Mouse (Mus musculus): ENCODE results near the gene Fgfr2. TPM values are rescaled to one million over a fixed set of nuclear protein-coding genes. Genes with fewer than 3 reads are reported as not detected.

Fgfr2 gene
- polyA plus RNA-seq, 1 experiment from 2014 or later: 17.2 TPM

DNA sequence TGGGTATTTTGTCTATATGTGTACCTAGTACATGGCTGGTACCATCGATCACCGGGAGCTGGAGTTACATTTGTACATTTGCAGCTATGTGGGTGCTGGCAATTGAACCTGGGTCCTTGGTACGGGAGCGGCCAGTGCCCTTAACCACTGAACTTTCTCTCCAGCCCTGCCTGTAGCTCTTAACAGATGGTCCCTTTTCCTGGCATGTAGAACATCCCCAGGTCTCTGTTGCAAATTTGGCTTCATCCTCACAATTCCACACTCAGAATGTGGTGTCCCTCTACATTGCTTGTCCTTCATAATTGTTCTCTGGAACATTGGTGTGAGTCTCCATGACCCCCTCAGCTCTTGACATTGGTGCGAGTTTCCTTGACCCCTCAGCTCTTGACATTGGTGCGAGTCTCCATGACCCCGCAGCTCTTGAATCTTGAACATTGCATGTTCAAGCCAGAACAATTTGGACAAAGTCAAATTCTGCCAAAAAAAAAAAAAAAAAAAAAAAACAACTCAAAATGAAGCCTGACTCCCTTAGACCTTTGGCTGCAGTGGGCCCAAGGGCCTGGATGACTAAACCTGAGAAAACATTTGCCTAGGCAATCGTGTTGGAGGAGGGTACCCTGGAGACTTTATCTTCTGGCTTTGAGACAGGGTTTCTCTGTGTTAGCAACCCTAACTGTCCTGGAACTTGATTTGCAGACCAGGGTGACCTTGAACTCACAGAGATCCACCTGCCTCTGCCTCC, 816.3 kb downstream of the Fgfr2 start:
- Histone ChIP-seq H3K4me3 (no peak overlapping the region), H3K4me1 (replicated peaks) (peaks cover 24% of the 10 kb centered on the region), H3K36me3 (no peaks in the 10 kb centered on the region), H3K9ac (no peak overlapping the region), H3K27ac (no peak overlapping the region), H3K9me3 (replicated peaks) (no peaks in the 10 kb centered on the region), H3K4me2 (no peak overlapping the region), H3K27me3 (no peaks in the 10 kb centered on the region)
- no peak for ATAC-seq (replicated peaks; ENCODE audit: insufficient number of reproducible peaks, insufficient read depth, low FRiP score, low read depth)
- 90% methylated on average over 8 of the region's 8 CpGs for WGBS

DNA sequence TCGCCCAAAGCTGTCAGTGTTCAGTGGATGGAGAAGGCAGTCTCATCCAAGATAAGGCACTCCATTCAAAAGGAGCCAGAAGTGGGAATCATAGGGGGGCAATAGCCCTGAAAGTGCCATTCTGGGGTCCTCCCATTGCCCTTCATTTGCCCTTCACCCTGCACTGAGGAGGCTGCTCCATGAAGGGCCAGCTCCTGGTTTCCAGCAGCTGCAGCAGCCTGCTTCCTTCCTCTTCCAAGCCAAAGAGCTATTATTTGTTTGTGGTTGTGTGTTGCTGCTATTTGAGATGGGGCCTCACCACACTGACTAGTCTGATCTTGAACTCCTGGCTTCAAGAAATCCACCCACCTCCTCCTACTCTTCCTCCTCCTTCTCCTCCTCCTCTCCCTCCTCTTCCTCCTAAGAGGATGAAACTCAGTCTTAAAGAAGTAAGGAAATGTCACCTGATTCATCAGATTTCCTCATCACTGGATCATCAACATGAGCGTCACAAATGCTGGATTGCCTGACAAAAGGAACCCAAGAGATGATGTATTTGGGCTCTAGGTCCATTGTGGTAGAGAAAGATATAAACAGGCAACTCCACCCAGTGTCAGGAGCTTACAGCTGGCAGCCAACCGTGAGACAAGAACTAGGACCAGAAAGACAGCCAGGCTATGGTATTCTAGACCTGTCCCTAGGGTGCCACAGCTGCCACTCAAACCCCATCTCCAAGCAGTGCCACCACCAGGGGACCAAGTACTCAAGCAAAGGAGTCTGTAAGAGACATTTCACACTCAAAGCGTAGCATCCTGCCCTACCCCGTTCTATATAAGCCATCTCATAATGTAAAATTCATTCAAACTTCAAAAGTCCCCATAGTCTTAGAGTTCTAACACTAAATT, 817.4 kb downstream of the Fgfr2 start:
- Histone ChIP-seq H3K4me2 (no peak overlapping the region), H3K36me3 (no peaks in the 10 kb centered on the region), H3K9ac (no peak overlapping the region), H3K4me1 (replicated peaks) (peaks cover 24% of the 10 kb centered on the region), H3K27ac (no peak overlapping the region), H3K4me3 (no peak overlapping the region), H3K27me3 (no peaks in the 10 kb centered on the region), H3K9me3 (replicated peaks) (no peaks in the 10 kb centered on the region)
- no peak for ATAC-seq (replicated peaks; ENCODE audit: insufficient number of reproducible peaks, insufficient read depth, low FRiP score, low read depth)
- 76% methylated on average over 5 of the region's 5 CpGs for WGBS

- ATAC-seq (replicated peaks; ENCODE audit: insufficient number of reproducible peaks, insufficient read depth, low FRiP score, low read depth): no peak
- no peak overlapping the region for H3K27ac ChIP-seq
- H3K4me1 ChIP-seq (replicated peaks): peaks cover 28% of the 10 kb centered on the region
- H3K9ac ChIP-seq: no peak overlapping the region
- no peaks in the 10 kb centered on the region; the same call in 1 of the 2 replicates for H3K27me3 ChIP-seq
- H3K36me3 ChIP-seq: no peaks in the 10 kb centered on the region
- no peak overlapping the region for H3K4me2 ChIP-seq
- no peaks in the 10 kb centered on the region for H3K9me3 ChIP-seq (replicated peaks)
- H3K4me3 ChIP-seq: no peak overlapping the region
- 65% methylated on average over 8 of the region's 8 CpGs for whole genome bisulfite sequencing
Observed at GRCm38 (mm10) chr7:132304424-132305085, 818.6 kb downstream of the Fgfr2 start.

- Histone ChIP-seq H3K4me2 (no peak overlapping the region), H3K27ac (no peak overlapping the region), H3K27me3 (no peaks in the 10 kb centered on the region; the same call in 1 of the 2 replicates), H3K4me1 (replicated peaks) (peaks cover 28% of the 10 kb centered on the region), H3K9ac (no peak overlapping the region), H3K4me3 (no peak overlapping the region), H3K36me3 (no peaks in the 10 kb centered on the region), H3K9me3 (replicated peaks) (no peaks in the 10 kb centered on the region)
- no peak for ATAC-seq (replicated peaks; ENCODE audit: insufficient number of reproducible peaks, insufficient read depth, low FRiP score, low read depth)
- 62% methylated on average over 7 of the region's 7 CpGs for WGBS
Observed at GRCm38 (mm10) chr7:132303988-132304387, 819.2 kb downstream of the Fgfr2 start.

GRCm38 (mm10) chr7:132302508-132303241, 820.5 kb downstream of the Fgfr2 start:
- Histone ChIP-seq H3K27ac (no peak overlapping the region), H3K9me3 (replicated peaks) (no peaks in the 10 kb centered on the region), H3K9ac (no peak overlapping the region), H3K4me3 (no peak overlapping the region), H3K36me3 (no peaks in the 10 kb centered on the region), H3K4me2 (no peak overlapping the region), H3K27me3 (no peaks in the 10 kb centered on the region; the same call in 1 of the 2 replicates), H3K4me1 (replicated peaks) (peaks cover 28% of the 10 kb centered on the region)
- 64% methylated on average over 8 of the region's 8 CpGs for WGBS
- no peak for ATAC-seq (replicated peaks; ENCODE audit: insufficient number of reproducible peaks, insufficient read depth, low FRiP score, low read depth)

DNA sequence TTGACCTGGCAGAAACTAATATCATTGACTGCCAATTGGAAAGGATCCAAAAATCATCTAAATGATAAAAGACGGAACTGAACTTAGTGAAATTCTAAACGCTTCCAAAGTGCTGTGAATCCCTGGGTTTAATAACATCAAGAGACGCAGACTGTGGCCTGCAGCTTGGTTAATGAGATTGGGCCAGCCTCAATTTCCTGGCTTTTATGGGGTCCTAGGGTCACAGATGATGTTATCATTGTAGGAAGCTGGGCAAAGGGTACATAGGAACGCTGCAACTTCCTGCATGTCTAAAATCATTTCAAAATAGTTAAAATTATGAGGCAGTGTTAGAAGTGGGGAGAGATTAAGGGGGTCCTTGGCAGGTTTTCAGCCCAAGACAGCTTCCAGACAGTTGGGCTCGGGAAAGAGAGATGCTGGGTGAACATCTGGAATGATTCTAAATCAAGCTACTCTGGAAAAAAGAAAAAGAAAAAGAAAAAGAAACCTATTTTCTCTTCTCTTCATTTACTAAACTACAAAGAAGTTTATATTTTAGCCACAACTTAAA, 823.4 kb downstream of the Fgfr2 start:
- no peak overlapping the region for H3K4me3 ChIP-seq
- no peak overlapping the region for H3K27ac ChIP-seq
- H3K9me3 ChIP-seq (replicated peaks): no peaks in the 10 kb centered on the region
- no peak overlapping the region for H3K9ac ChIP-seq
- 55% methylated on average over 5 of the region's 5 CpGs for WGBS
- peaks cover 20% of the 10 kb centered on the region for H3K4me1 ChIP-seq (replicated peaks)
- no peak for ATAC-seq (replicated peaks; ENCODE audit: insufficient number of reproducible peaks, insufficient read depth, low FRiP score, low read depth)
- H3K36me3 ChIP-seq: no peaks in the 10 kb centered on the region
- H3K27me3 ChIP-seq: no peaks in the 10 kb centered on the region; the same call in 1 of the 2 replicates
- H3K4me2 ChIP-seq: no peak overlapping the region

- Histone ChIP-seq H3K36me3 (no peaks in the 10 kb centered on the region), H3K4me3 (no peak overlapping the region), H3K27ac (no peak overlapping the region), H3K9ac (no peak overlapping the region), H3K4me1 (replicated peaks) (peaks cover 16% of the 10 kb centered on the region), H3K27me3 (no peaks in the 10 kb centered on the region; the same call in 1 of the 2 replicates), H3K9me3 (replicated peaks) (no peaks in the 10 kb centered on the region), H3K4me2 (no peak overlapping the region)
- no peak for ATAC-seq (replicated peaks; ENCODE audit: insufficient number of reproducible peaks, insufficient read depth, low FRiP score, low read depth)
- 83% methylated on average over 7 of the region's 7 CpGs for WGBS
Observed at GRCm38 (mm10) chr7:132298412-132298990, 824.6 kb downstream of the Fgfr2 start.

- H3K4me2 ChIP-seq: no peak overlapping the region
- ATAC-seq (replicated peaks; ENCODE audit: insufficient number of reproducible peaks, insufficient read depth, low FRiP score, low read depth): no peak
- H3K36me3 ChIP-seq: no peaks in the 10 kb centered on the region
- H3K9me3 ChIP-seq (replicated peaks): no peaks in the 10 kb centered on the region
- no peak overlapping the region for H3K27ac ChIP-seq
- peaks cover 4% of the 10 kb centered on the region; the same call in 1 of the 2 replicates for H3K4me1 ChIP-seq (replicated peaks)
- H3K4me3 ChIP-seq: no peak overlapping the region
- 55% methylated on average over 4 of the region's 4 CpGs for WGBS
- H3K9ac ChIP-seq: no peak overlapping the region
- no peaks in the 10 kb centered on the region; the same call in 1 of the 2 replicates for H3K27me3 ChIP-seq
Observed at GRCm38 (mm10) chr7:132296661-132297443, 826.3 kb downstream of the Fgfr2 start.

DNA sequence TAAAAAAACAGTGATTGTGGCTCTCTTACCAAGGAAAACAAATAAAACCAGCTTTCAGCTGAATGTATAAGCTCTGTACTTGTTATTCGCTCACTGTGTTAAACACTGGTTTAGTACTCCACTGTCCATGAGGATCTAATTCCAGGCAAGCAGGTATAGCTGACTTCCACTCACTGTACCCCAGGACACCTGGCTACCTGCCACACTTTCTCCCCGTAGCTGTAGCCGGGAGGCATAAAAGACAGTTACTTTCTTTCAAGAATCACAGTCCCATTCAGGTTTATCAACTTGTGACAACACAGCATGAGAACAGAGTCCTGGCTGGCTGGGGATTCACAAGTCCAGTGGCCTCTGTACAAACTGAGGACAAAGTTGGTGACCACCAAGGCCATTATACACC, 827.0 kb downstream of the Fgfr2 start:
- no peak for ATAC-seq (replicated peaks; ENCODE audit: insufficient number of reproducible peaks, insufficient read depth, low FRiP score, low read depth)
- H3K4me2 ChIP-seq: no peak overlapping the region
- peaks cover 4% of the 10 kb centered on the region; the same call in 1 of the 2 replicates for H3K4me1 ChIP-seq (replicated peaks)
- no peaks in the 10 kb centered on the region for H3K9me3 ChIP-seq (replicated peaks)
- H3K27me3 ChIP-seq: no peaks in the 10 kb centered on the region; the same call in 1 of the 2 replicates
- H3K36me3 ChIP-seq: no peaks in the 10 kb centered on the region
- H3K9ac ChIP-seq: no peak overlapping the region
- no peak overlapping the region for H3K4me3 ChIP-seq
- WGBS: 88% methylated on average over 3 of the region's 3 CpGs
- no peak overlapping the region for H3K27ac ChIP-seq

DNA sequence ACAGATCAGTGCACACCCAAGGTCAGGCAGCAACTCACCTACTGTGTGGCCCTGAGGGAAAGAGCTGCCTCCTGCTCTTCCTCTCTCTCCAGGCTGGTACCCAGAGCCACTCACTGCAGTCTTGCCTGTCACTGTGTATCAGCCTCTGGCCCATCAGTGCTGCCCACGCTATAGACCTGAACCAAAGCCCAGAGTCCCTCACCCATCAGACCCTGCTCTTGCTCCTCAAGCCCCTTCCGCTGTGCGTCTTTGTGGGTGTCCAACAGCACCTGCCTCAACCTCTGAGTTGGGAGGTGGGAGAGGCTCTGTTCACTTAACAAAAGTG, 835.8 kb downstream of the Fgfr2 start:
- no peak for ATAC-seq (replicated peaks; ENCODE audit: insufficient number of reproducible peaks, insufficient read depth, low FRiP score, low read depth)
- H3K9me3 ChIP-seq (replicated peaks): no peaks in the 10 kb centered on the region
- no peak overlapping the region for H3K4me2 ChIP-seq
- 64% methylated on average over 3 of the region's 3 CpGs for WGBS
- H3K27me3 ChIP-seq: no peaks in the 10 kb centered on the region
- H3K4me3 ChIP-seq: no peak overlapping the region
- H3K27ac ChIP-seq: peak overlapping the region; percentile 44
- no peak overlapping the region for H3K9ac ChIP-seq
- peaks cover 38% of the 10 kb centered on the region for H3K4me1 ChIP-seq (replicated peaks)
- H3K36me3 ChIP-seq: no peaks in the 10 kb centered on the region
